Mouse (Mus musculus): ENCODE results near the gene Trarg1. TPM values are rescaled to one million over a fixed set of nuclear protein-coding genes. Genes with fewer than 3 reads are reported as not detected.

Gene Trarg1
- polyA plus RNA-seq, 1 experiment, result 0.40 TPM

DNA sequence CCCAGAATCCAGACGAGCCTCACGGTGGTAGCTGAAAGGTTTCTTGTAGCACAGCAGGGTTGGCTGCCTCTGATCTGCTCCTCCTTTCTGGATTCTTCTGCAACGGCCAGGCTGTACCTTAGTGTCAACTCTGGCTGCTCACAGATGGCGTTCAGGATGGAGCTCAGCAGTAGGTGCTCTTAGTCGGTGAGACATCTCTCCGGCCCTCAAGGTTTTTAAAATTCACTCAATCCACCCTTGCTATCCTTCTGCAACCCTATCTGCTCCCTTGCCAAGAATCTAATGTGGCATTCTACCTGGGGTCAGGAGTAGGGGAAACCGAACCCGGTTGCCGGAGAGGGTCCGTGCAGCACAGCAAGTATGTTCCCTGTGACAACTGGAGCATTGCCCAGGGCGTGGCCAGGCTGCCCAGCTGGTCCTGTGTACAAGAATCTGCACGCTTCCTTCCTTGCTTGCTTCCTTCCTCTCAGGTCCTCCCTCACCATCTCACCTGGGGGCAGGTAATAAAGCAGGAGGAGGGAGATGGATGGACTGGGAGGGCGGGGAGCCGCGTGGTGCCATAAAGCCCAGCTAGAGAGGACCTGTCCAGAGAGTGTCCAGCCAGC lies 7.6 kb upstream of the Trarg1 start, which contains the start of gene Bhlha9:
Gene Bhlha9, plus strand, starts transcription at position 600 of the 605 bp plus-strand sequence.
- H3K4me3 ChIP-seq (ENCODE audit: insufficient read depth, low read length), result peak within 1 kb of the TSS; percentile 35
- peak within 1 kb of the TSS; percentile 69 for H3K27ac ChIP-seq (ENCODE audit: insufficient read depth, low read length)
- peaks cover 5% of the 10 kb centered on the region; the same call in 1 of the 2 replicates for H3K4me1 ChIP-seq (ENCODE audit: control insufficient read depth, insufficient read depth, low read length)
- no peak for TF ChIP-seq POLR2A (IDR thresholded peaks at IDR 0.05; ENCODE audit: extremely low read depth, insufficient read depth, low read length)
- no peak for TF ChIP-seq CTCF (IDR thresholded peaks at IDR 0.05; ENCODE audit: extremely low read depth, insufficient read depth, low read length)

DNA sequence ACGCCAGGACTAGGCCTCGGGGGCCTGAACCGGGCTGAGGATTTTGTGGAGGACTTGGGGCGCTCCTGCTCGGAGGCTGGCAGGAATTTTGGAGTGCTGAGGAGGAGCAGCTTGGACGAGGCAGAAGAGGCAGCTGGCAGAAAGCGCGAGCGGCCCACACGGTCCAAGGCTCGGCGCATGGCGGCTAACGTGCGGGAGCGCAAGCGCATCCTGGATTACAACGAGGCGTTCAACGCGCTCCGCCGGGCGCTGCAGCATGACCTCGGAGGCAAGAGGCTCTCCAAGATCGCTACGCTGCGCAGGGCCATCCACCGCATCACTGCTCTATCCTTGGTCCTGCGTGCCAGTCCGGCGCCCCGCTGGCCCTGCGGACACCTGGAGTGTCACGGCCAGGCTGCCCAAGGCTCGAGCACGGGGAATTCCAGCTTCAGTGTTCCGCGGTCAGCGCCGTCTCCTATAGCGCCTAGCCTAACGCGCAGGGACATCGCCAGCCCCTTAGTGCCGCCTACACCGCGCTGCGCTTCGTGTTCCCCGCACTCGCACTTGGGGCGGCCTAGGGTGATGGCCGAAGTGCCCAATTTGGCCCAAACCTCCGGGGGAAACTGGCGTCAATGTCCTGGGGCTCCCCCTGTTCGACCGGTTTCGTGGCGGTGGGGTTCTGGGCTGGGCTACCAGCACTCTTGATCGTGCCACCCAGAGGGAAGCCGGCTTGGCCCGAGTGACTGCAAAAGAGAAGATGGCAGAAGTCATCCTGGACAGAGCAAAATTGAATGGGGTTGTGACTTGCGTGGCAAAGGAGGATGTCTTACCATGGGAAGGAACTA lies 6.8 kb upstream of the Trarg1 start:
- Histone ChIP-seq H3K27ac (ENCODE audit: insufficient read depth, low read length) (peak overlapping the region; percentile 69), H3K4me3 (ENCODE audit: insufficient read depth, low read length) (peak overlapping the region; percentile 35), H3K4me1 (ENCODE audit: control insufficient read depth, insufficient read depth, low read length) (peaks cover 5% of the 10 kb centered on the region; the same call in 1 of the 2 replicates)
- TF ChIP-seq CTCF (IDR thresholded peaks at IDR 0.05; ENCODE audit: extremely low read depth, insufficient read depth, low read length) (no peak), POLR2A (IDR thresholded peaks at IDR 0.05; ENCODE audit: extremely low read depth, insufficient read depth, low read length) (peak; percentile 55; the same call in 1 of the 2 replicates)

DNA sequence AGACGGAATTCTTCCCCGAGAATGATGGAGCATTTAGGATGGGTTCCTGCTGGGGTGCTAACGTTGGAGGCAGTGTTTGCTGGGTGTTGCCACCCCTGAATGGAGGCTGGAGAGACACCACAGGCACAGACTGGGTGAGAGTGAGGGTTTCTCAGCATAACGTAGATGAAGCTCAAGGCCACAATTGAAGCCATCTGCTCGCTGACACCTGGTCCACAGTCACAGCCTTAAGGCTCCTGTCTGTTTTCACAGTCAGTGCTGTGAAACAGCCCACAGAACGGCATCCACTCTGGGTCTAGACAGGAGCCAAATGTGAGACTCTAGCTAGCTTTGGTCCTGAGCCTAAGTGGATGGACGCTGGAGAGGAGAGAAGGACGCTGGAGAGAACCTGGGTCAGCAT lies 5.4 kb upstream of the Trarg1 start:
- Histone ChIP-seq H3K4me1 (ENCODE audit: control insufficient read depth, insufficient read depth, low read length) (peaks cover 5% of the 10 kb centered on the region; the same call in 1 of the 2 replicates), H3K4me3 (ENCODE audit: insufficient read depth, low read length) (no peak overlapping the region), H3K27ac (ENCODE audit: insufficient read depth, low read length) (no peak overlapping the region)
- TF ChIP-seq POLR2A (IDR thresholded peaks at IDR 0.05; ENCODE audit: extremely low read depth, insufficient read depth, low read length) (no peak), CTCF (IDR thresholded peaks at IDR 0.05; ENCODE audit: extremely low read depth, insufficient read depth, low read length) (no peak)

DNA sequence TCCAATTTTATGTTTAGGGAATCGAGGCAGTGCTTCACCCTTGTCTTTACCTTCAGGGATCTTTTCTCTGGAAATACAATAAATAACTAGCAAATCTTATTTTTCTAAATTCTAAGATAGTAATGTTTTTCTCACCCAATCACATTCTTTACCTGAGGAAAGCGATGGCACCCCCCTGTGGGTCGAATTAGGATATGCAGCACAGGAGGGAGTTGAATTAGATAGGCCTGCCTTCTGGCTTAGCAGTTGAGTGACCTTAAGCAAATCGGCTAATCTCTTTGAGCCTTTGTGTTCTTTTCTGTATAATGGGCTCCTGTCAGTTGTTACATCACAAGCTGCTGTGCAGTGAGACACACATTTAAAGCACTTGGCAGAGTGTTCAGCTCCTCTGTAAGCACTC lies 4.9 kb upstream of the Trarg1 start:
- no peak overlapping the region for H3K4me3 ChIP-seq (ENCODE audit: insufficient read depth, low read length)

DNA sequence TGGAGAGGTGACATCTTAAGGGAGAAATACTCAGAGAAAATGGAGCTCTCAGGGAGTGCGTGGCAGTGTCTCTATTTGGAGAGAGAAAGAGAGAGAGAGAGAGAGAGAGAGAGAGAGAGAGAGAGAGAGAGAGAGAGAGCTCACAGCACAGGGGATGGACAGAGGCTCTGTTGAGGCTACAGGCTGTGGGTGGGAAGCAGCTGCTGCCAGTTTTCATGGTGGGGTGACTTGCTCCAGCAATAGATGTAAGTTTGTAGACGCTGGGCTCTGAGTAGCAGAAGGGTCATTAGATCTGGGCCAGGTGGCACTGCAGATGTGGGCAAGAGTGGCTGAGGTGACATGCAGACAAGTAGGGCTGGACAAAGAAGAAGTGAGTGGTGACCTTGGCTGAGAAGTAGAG lies 6.0 kb downstream of the Trarg1 start:
- TF ChIP-seq CTCF (IDR thresholded peaks at IDR 0.05; ENCODE audit: extremely low read depth, insufficient read depth, low read length) (no peak), POLR2A (IDR thresholded peaks at IDR 0.05; ENCODE audit: extremely low read depth, insufficient read depth, low read length) (no peak)
- Histone ChIP-seq H3K27ac (ENCODE audit: insufficient read depth, low read length) (no peak overlapping the region), H3K4me3 (ENCODE audit: insufficient read depth, low read length) (no peak overlapping the region), H3K4me1 (ENCODE audit: control insufficient read depth, insufficient read depth, low read length) (no peaks in the 10 kb centered on the region)

More for the DNA sequence above, 4.9 kb upstream of the Trarg1 start:
- TF ChIP-seq POLR2A (IDR thresholded peaks at IDR 0.05; ENCODE audit: extremely low read depth, insufficient read depth, low read length) (no peak), CTCF (IDR thresholded peaks at IDR 0.05; ENCODE audit: extremely low read depth, insufficient read depth, low read length) (peak; percentile 32; the same call in 1 of the 2 replicates)
- peaks cover 5% of the 10 kb centered on the region; the same call in 1 of the 2 replicates for H3K4me1 ChIP-seq (ENCODE audit: control insufficient read depth, insufficient read depth, low read length)
- no peak overlapping the region for H3K27ac ChIP-seq (ENCODE audit: insufficient read depth, low read length)

DNA sequence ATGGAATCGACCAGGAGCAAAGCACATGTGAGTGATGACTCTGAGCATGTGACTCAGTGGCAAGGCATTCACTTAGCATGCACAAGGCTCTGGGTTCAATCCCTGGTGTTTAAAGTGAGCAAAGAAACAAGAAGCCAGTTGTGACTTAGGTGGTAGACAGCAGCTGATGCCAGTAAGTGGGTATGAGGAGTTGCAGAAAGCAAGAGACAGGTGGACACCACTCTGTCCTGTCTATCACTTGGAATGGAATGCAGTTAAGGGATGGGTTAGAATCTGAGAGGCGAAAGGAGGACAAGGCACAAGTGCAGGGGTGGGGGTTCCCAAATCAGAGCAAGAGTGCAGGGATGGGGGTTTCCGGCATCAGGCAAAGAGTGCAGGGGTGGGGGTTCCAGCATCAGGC lies 12.5 kb downstream of the Trarg1 start:
- H3K4me3 ChIP-seq (ENCODE audit: insufficient read depth, low read length), result no peak overlapping the region

GRCm38 (mm10) chr11:76695810-76696209 lies 16.2 kb downstream of the Trarg1 start:
- no peak overlapping the region for H3K27ac ChIP-seq (ENCODE audit: insufficient read depth, low read length)
- TF ChIP-seq CTCF (IDR thresholded peaks at IDR 0.05; ENCODE audit: extremely low read depth, insufficient read depth, low read length) (no peak), POLR2A (IDR thresholded peaks at IDR 0.05; ENCODE audit: extremely low read depth, insufficient read depth, low read length) (no peak)
- H3K4me3 ChIP-seq (ENCODE audit: insufficient read depth, low read length), result peak overlapping the region; percentile 19
- H3K4me1 ChIP-seq (ENCODE audit: control insufficient read depth, insufficient read depth, low read length), result no peaks in the 10 kb centered on the region; the same call in 1 of the 2 replicates

More for the DNA sequence above, 12.5 kb downstream of the Trarg1 start:
- TF ChIP-seq POLR2A (IDR thresholded peaks at IDR 0.05; ENCODE audit: extremely low read depth, insufficient read depth, low read length), result no peak
- TF ChIP-seq CTCF (IDR thresholded peaks at IDR 0.05; ENCODE audit: extremely low read depth, insufficient read depth, low read length), result no peak
- Histone ChIP-seq H3K4me1 (ENCODE audit: control insufficient read depth, insufficient read depth, low read length) (no peaks in the 10 kb centered on the region; the same call in 1 of the 2 replicates), H3K27ac (ENCODE audit: insufficient read depth, low read length) (no peak overlapping the region)

DNA sequence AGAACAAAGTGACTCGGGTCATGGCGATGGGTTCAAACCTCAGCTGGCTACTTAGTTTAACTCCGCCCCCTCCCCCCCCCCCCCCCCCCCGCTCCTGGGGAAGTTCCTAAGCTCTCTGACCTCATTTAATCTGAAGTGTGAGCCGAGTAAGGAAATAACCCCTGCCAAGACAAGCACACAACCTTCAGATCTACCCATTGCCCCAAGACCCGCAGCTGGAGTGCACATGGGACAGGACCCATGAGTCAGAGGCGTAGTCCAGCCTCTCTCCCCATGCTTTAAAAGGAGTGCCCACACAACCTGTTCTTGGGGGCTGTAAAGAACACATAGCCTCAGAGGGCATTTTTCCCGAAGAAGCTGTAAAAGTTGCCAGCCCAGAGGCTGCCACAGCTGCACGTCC lies 20.0 kb downstream of the Trarg1 start:
- Histone ChIP-seq H3K4me1 (ENCODE audit: control insufficient read depth, insufficient read depth, low read length) (no peaks in the 10 kb centered on the region; the same call in 1 of the 2 replicates), H3K4me3 (ENCODE audit: insufficient read depth, low read length) (no peak overlapping the region), H3K27ac (ENCODE audit: insufficient read depth, low read length) (no peak overlapping the region)
- no peak for TF ChIP-seq CTCF (IDR thresholded peaks at IDR 0.05; ENCODE audit: extremely low read depth, insufficient read depth, low read length)
- TF ChIP-seq POLR2A (IDR thresholded peaks at IDR 0.05; ENCODE audit: extremely low read depth, insufficient read depth, low read length), result no peak

GRCm38 (mm10) chr11:76707656-76708055 lies 28.0 kb downstream of the Trarg1 start:
- TF ChIP-seq POLR2A (IDR thresholded peaks at IDR 0.05; ENCODE audit: extremely low read depth, insufficient read depth, low read length), result no peak
- TF ChIP-seq CTCF (IDR thresholded peaks at IDR 0.05; ENCODE audit: extremely low read depth, insufficient read depth, low read length), result no peak
- no peak overlapping the region for H3K27ac ChIP-seq (ENCODE audit: insufficient read depth, low read length)
- no peaks in the 10 kb centered on the region for H3K4me1 ChIP-seq (ENCODE audit: control insufficient read depth, insufficient read depth, low read length)
- no peak overlapping the region for H3K4me3 ChIP-seq (ENCODE audit: insufficient read depth, low read length)

All from cortical plate, adult 2 months (tissue).